Comparison of ENCODE assay signal across 15 mouse cellular contexts in the genomic region with DNA sequence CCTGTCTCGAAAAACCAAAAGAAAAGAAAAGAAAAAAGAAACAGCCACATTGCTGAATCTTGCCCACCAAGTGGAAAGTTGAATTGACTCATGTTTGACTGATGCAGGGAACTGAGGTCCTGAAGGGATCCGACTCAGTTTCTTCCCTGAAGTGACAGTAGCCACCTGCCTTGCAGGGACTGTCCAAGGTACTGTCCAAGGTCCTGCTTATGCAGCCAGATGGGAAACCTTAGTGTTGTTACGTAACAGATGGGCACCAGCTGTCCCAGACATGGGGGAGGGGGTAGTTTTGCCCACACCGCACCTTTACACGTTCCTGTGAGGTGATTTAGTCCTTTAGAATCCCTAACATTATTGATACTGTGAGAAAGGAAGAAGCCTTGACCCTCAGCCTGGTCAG.
A peak's percentile ranks its signal among the peaks of the same experiment; 100 is the strongest.
DNase-seq lines count a peak whose midpoint lies in the region; ATAC-seq and TF ChIP-seq lines count a peak whose summit lies in the region.
"Had no signal": no experiment of that assay in that cellular context is flagged by ENCODE, and none has a peak within 500 bp of the region (broad histone marks: within the 10 kb centered on the region; RNA-seq: fewer than 3 reads in every experiment).

No protein-coding gene starts in this region.

- no peak overlapping the region for H3K4me2 ChIP-seq in lung, embryonic 14.5 days
- no peak overlapping the region for H3K4me2 ChIP-seq in intestine, embryonic 15.5 days (replicated peaks)
- H3K4me2 ChIP-seq: limb, embryonic 12.5 days; neural tube, embryonic 12.5 days had no signal

- H3K27me3 ChIP-seq in lung, embryonic 14.5 days (ENCODE audit: insufficient read depth, low read length), result no peaks in the 10 kb centered on the region
- H3K27me3 ChIP-seq in splenic B cell, adult 2 months (ENCODE audit: control insufficient read depth, insufficient read depth, low read length, poor library complexity, severe bottlenecking), result no peaks in the 10 kb centered on the region
- no peaks in the 10 kb centered on the region for H3K27me3 ChIP-seq in intestine, embryonic 15.5 days (replicated peaks)
- H3K27me3 ChIP-seq: limb, embryonic 12.5 days; neural tube, embryonic 12.5 days had no signal

- no peak overlapping the region for H3K9ac ChIP-seq in lung, embryonic 14.5 days
- H3K9ac ChIP-seq in intestine, embryonic 15.5 days, result no peak overlapping the region
- H3K9ac ChIP-seq: limb, embryonic 12.5 days; neural tube, embryonic 12.5 days had no signal

- DNase-seq in CD4-positive, CD25-positive, alpha-beta regulatory T cell, adult 2 months (ENCODE audit: low read depth, low spot score), result peak; percentile 34
- DNase-seq in lung, embryonic 14.5 days, result peak; percentile 66
- DNase-seq in lung, adult 2 months, result no peak
- DNase-seq in forelimb bud, embryonic 11.5 days (ENCODE audit: low read depth, low spot score), result peak; percentile 61
- DNase-seq in splenic B cell, adult 2 months (ENCODE audit: low read depth, low spot score), result peak; percentile 58
- DNase-seq in gastrocnemius, adult 2 months, result no peak
- DNase-seq: gastrocnemius, postnatal 25 days; right cerebral cortex, postnatal 4 days had no signal

- TF ChIP-seq CTCF in lung, embryonic 14.5 days (IDR thresholded peaks at IDR 0.05; ENCODE audit: low read depth), result no peak
- no peak for TF ChIP-seq CTCF in lung, adult 2 months (IDR thresholded peaks at IDR 0.05; ENCODE audit: insufficient read depth, low read length)
- TF ChIP-seq CTCF in gastrocnemius, adult 2 months (IDR thresholded peaks at IDR 0.05), result no peak

- ATAC-seq in CD4-positive, CD25-positive, alpha-beta regulatory T cell, adult 4 months, result no peak
- no peak for ATAC-seq in lung, embryonic 14.5 days (ENCODE audit: insufficient read depth)
- no peak for ATAC-seq in intestine, embryonic 15.5 days

- intact Hi-C loops in gastrocnemius, adult 2 months (cut with DNase I), result no loop called here

- no peaks in the 10 kb centered on the region for H3K4me1 ChIP-seq in lung, embryonic 14.5 days (ENCODE audit: insufficient read depth)
- H3K4me1 ChIP-seq in lung, adult 2 months (ENCODE audit: control insufficient read depth, insufficient read depth, low read length), result peaks cover 2% of the 10 kb centered on the region; the same call in 1 of the 2 replicates
- H3K4me1 ChIP-seq in intestine, embryonic 15.5 days (replicated peaks), result peaks cover 7% of the 10 kb centered on the region; the same call in 1 of the 2 replicates
- H3K4me1 ChIP-seq: limb, embryonic 12.5 days; megakaryocyte, embryonic 14.5 days had no signal

- TF ChIP-seq POLR2A in lung, adult 2 months (IDR thresholded peaks at IDR 0.05; ENCODE audit: borderline replicate concordance, extremely low read depth, low read depth, low read length), result no peak

- H3K36me3 ChIP-seq in lung, embryonic 14.5 days (ENCODE audit: insufficient read depth), result no peaks in the 10 kb centered on the region
- H3K36me3 ChIP-seq in splenic B cell, adult 2 months (ENCODE audit: control insufficient read depth, insufficient read depth, low read length, poor library complexity, severe bottlenecking), result no peaks in the 10 kb centered on the region
- H3K36me3 ChIP-seq in intestine, embryonic 15.5 days, result no peaks in the 10 kb centered on the region
- H3K36me3 ChIP-seq: hindbrain, embryonic 10.5 days; limb, embryonic 12.5 days; neural tube, embryonic 12.5 days had no signal

- no peak overlapping the region for H3K27ac ChIP-seq in lung, embryonic 14.5 days (ENCODE audit: low read depth)
- no peak overlapping the region for H3K27ac ChIP-seq in gastrocnemius, adult 2 months
- H3K27ac ChIP-seq in intestine, embryonic 15.5 days, result no peak overlapping the region
- H3K27ac ChIP-seq: hindbrain, embryonic 10.5 days; layer of hippocampus, adult 2 months; limb, embryonic 12.5 days; neural tube, embryonic 12.5 days had no signal

- H3K9me3 ChIP-seq in lung, embryonic 14.5 days (ENCODE audit: low read depth, low read length), result no peaks in the 10 kb centered on the region
- H3K9me3 ChIP-seq in intestine, embryonic 15.5 days, result no peaks in the 10 kb centered on the region
- H3K9me3 ChIP-seq: hindbrain, embryonic 10.5 days; limb, embryonic 12.5 days; megakaryocyte, embryonic 14.5 days; neural tube, embryonic 12.5 days had no signal

- H3K4me3 ChIP-seq in lung, embryonic 14.5 days (ENCODE audit: low read depth, low read length), result no peak overlapping the region
- H3K4me3 ChIP-seq in lung, adult 2 months (replicated peaks; ENCODE audit: extremely low read depth, low read depth, low read length), result no peak overlapping the region
- no peak overlapping the region for H3K4me3 ChIP-seq in gastrocnemius, adult 2 months
- no peak overlapping the region for H3K4me3 ChIP-seq in intestine, embryonic 15.5 days (replicated peaks)
- H3K4me3 ChIP-seq: hindbrain, embryonic 10.5 days; layer of hippocampus, adult 2 months; limb, embryonic 12.5 days; megakaryocyte, embryonic 14.5 days; neural tube, embryonic 12.5 days had no signal

- WGBS in lung, embryonic 14.5 days, result 50% methylated on average over 5 of the region's 5 CpGs
- WGBS in lung, adult 2 months, result 64% methylated on average over 5 of the region's 5 CpGs
- WGBS in intestine, embryonic 15.5 days, result 55% methylated on average over 5 of the region's 5 CpGs

Comparison
In these comparisons a context has a peak if more than half of its experiments do, and no peak if none do; other contexts are left out.
1. DNase-seq: peak in CD4-positive, CD25-positive, alpha-beta regulatory T cell, adult 2 months (single experiment), lung, embryonic 14.5 days (single experiment), forelimb bud, embryonic 11.5 days (single experiment) and splenic B cell, adult 2 months (single experiment); none in lung, adult 2 months (single experiment) and gastrocnemius, adult 2 months (single experiment).